Mouse (Mus musculus): ENCODE results near the gene Xrn1. TPM values are rescaled to one million over a fixed set of nuclear protein-coding genes. Genes with fewer than 3 reads are reported as not detected.

The Xrn1 gene
- polyA plus RNA-seq, 1 experiment from 2014 or later, result 18.8 TPM

DNA sequence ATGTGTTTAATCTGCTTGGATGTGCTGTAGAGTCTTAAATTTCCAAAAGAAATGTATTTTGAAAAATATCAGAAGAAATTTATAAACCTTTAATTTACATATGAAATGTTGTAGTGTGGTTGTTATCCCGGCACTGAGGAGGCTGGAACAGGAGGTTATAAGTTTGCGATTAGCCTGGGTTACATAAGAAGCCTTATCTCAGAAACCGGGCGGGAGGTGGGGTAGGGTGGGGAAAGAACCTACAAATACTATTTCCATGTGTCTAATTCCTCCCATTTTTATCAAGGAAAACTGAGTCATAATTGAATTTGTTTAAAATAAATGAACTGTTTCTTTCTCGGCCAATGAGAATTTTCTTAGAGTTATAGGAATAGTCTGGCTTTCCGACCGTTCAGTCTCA, 56.1 kb downstream of the Xrn1 start:
- no peaks in the 10 kb centered on the region for H3K4me1 ChIP-seq (ENCODE audit: control insufficient read depth in 2 of 2, insufficient read depth in 2 of 2, low read length in 2 of 2)
- H3K9me3 ChIP-seq (ENCODE audit: control insufficient read depth, low read length), result no peaks in the 10 kb centered on the region
- H3K4me2 ChIP-seq (ENCODE audit: low read length), result no peak overlapping the region
- no peaks in the 10 kb centered on the region for H3K27me3 ChIP-seq (ENCODE audit: control insufficient read depth, insufficient read depth, low read length)
- peaks cover 88% of the 10 kb centered on the region for H3K36me3 ChIP-seq (ENCODE audit: control insufficient read depth, insufficient read depth, low read length)
- no peak for ATAC-seq (ENCODE audit: insufficient number of reproducible peaks, insufficient read depth, low FRiP score, low read depth)
- WGBS, result 92% methylated on average over 7 of the region's 7 CpGs
- no peak overlapping the region for H3K9ac ChIP-seq (ENCODE audit: low read length)
- H3K27ac ChIP-seq (replicated peaks in 1 of 2; ENCODE audit: control insufficient read depth in 1 of 2, insufficient read depth in 1 of 2, low read depth in 2 of 2, low read length in 2 of 2), result no peak overlapping the region
- H3K4me3 ChIP-seq (ENCODE audit: control insufficient read depth in 1 of 2, insufficient read depth in 1 of 2, low read depth in 1 of 2, low read length in 2 of 2), result no peak overlapping the region

- H3K4me2 ChIP-seq (ENCODE audit: low read length), result no peak overlapping the region
- peaks cover 81% of the 10 kb centered on the region for H3K36me3 ChIP-seq (ENCODE audit: control insufficient read depth, insufficient read depth, low read length)
- H3K27ac ChIP-seq (replicated peaks in 1 of 2; ENCODE audit: control insufficient read depth in 1 of 2, insufficient read depth in 1 of 2, low read depth in 2 of 2, low read length in 2 of 2), result no peak overlapping the region
- H3K4me3 ChIP-seq (ENCODE audit: control insufficient read depth in 1 of 2, insufficient read depth in 1 of 2, low read depth in 1 of 2, low read length in 2 of 2), result no peak overlapping the region
- ATAC-seq (ENCODE audit: insufficient number of reproducible peaks, insufficient read depth, low FRiP score, low read depth), result no peak
- H3K27me3 ChIP-seq (ENCODE audit: control insufficient read depth, insufficient read depth, low read length), result no peaks in the 10 kb centered on the region
- H3K9ac ChIP-seq (ENCODE audit: low read length), result no peak overlapping the region
- no peaks in the 10 kb centered on the region for H3K4me1 ChIP-seq (ENCODE audit: control insufficient read depth in 2 of 2, insufficient read depth in 2 of 2, low read length in 2 of 2)
- H3K9me3 ChIP-seq (ENCODE audit: control insufficient read depth, low read length), result no peaks in the 10 kb centered on the region
- 91% methylated on average over 3 of the region's 3 CpGs for WGBS
Observed at GRCm38 (mm10) chr9:96023921-96024320, 69.4 kb downstream of the Xrn1 start.

GRCm38 (mm10) chr9:96027913-96028312, 73.4 kb downstream of the Xrn1 start:
- H3K9me3 ChIP-seq (ENCODE audit: control insufficient read depth, low read length), result no peaks in the 10 kb centered on the region
- H3K4me3 ChIP-seq (ENCODE audit: control insufficient read depth in 1 of 2, insufficient read depth in 1 of 2, low read depth in 1 of 2, low read length in 2 of 2), result no peak overlapping the region
- 75% methylated on average over 3 of the region's 3 CpGs for WGBS
- H3K36me3 ChIP-seq (ENCODE audit: control insufficient read depth, insufficient read depth, low read length), result peaks cover 86% of the 10 kb centered on the region
- H3K4me2 ChIP-seq (ENCODE audit: low read length), result no peak overlapping the region
- H3K27me3 ChIP-seq (ENCODE audit: control insufficient read depth, insufficient read depth, low read length), result no peaks in the 10 kb centered on the region
- no peaks in the 10 kb centered on the region for H3K4me1 ChIP-seq (ENCODE audit: control insufficient read depth in 2 of 2, insufficient read depth in 2 of 2, low read length in 2 of 2)
- ATAC-seq (ENCODE audit: insufficient number of reproducible peaks, insufficient read depth, low FRiP score, low read depth), result no peak
- H3K9ac ChIP-seq (ENCODE audit: low read length), result no peak overlapping the region
- H3K27ac ChIP-seq (replicated peaks in 1 of 2; ENCODE audit: control insufficient read depth in 1 of 2, insufficient read depth in 1 of 2, low read depth in 2 of 2, low read length in 2 of 2), result no peak overlapping the region

GRCm38 (mm10) chr9:96028818-96029217, 74.3 kb downstream of the Xrn1 start:
- H3K27me3 ChIP-seq (ENCODE audit: control insufficient read depth, insufficient read depth, low read length), result no peaks in the 10 kb centered on the region
- no peaks in the 10 kb centered on the region for H3K9me3 ChIP-seq (ENCODE audit: control insufficient read depth, low read length)
- no peak overlapping the region for H3K4me2 ChIP-seq (ENCODE audit: low read length)
- no peak overlapping the region for H3K27ac ChIP-seq (replicated peaks in 1 of 2; ENCODE audit: control insufficient read depth in 1 of 2, insufficient read depth in 1 of 2, low read depth in 2 of 2, low read length in 2 of 2)
- no peak overlapping the region for H3K4me3 ChIP-seq (ENCODE audit: control insufficient read depth in 1 of 2, insufficient read depth in 1 of 2, low read depth in 1 of 2, low read length in 2 of 2)
- H3K9ac ChIP-seq (ENCODE audit: low read length), result no peak overlapping the region
- no peak for ATAC-seq (ENCODE audit: insufficient number of reproducible peaks, insufficient read depth, low FRiP score, low read depth)
- peaks cover 87% of the 10 kb centered on the region for H3K36me3 ChIP-seq (ENCODE audit: control insufficient read depth, insufficient read depth, low read length)
- H3K4me1 ChIP-seq (ENCODE audit: control insufficient read depth in 2 of 2, insufficient read depth in 2 of 2, low read length in 2 of 2), result no peaks in the 10 kb centered on the region
- WGBS, result 34% methylated on average over 1 of the region's 1 CpGs

GRCm38 (mm10) chr9:96029886-96030285, 75.3 kb downstream of the Xrn1 start:
- Histone ChIP-seq H3K36me3 (ENCODE audit: control insufficient read depth, insufficient read depth, low read length) (peaks cover 88% of the 10 kb centered on the region), H3K9ac (ENCODE audit: low read length) (no peak overlapping the region), H3K4me1 (ENCODE audit: control insufficient read depth in 2 of 2, insufficient read depth in 2 of 2, low read length in 2 of 2) (no peaks in the 10 kb centered on the region), H3K27ac (replicated peaks in 1 of 2; ENCODE audit: control insufficient read depth in 1 of 2, insufficient read depth in 1 of 2, low read depth in 2 of 2, low read length in 2 of 2) (no peak overlapping the region), H3K9me3 (ENCODE audit: control insufficient read depth, low read length) (no peaks in the 10 kb centered on the region), H3K27me3 (ENCODE audit: control insufficient read depth, insufficient read depth, low read length) (no peaks in the 10 kb centered on the region), H3K4me3 (ENCODE audit: control insufficient read depth in 1 of 2, insufficient read depth in 1 of 2, low read depth in 1 of 2, low read length in 2 of 2) (no peak overlapping the region), H3K4me2 (ENCODE audit: low read length) (no peak overlapping the region)
- ATAC-seq (ENCODE audit: insufficient number of reproducible peaks, insufficient read depth, low FRiP score, low read depth), result no peak
- WGBS, result 96% methylated on average over 5 of the region's 5 CpGs

DNA sequence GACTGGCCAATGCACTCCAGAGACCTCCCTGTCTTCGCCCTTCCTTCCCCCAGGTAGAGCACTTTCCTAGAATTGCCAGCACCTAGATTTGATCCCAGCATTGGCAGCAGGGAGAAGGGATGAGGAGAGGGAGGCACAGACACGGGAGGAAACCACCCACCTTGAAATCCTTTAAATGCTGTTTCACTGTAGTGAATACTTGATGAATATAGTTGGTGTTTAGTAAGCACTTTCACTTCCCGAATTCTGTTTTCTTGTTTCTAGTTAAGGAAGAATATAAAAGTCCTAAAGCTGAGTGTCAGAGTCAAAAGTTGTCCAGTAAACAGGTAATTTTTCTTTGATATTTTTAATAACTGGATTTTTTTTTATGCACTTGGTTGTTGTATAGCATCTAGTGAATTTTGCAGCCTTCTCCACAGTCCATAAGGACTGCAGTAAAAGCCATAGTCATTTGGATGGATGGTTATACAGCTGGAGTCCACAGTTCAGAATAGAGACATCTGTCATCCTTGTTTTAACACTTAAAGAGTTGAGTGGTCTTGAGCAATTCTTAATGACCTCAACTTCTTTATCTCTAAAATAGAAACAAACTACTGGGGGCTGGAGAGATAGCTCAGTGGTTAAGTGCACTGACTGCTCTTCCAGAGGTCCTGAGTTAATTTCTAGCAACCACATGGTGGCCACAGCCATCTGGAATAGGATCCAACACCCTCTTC, 81.0 kb downstream of the Xrn1 start:
- no peaks in the 10 kb centered on the region for H3K9me3 ChIP-seq (ENCODE audit: control insufficient read depth, low read length)
- 80% methylated on average over 3 of the region's 3 CpGs for WGBS
- ATAC-seq (ENCODE audit: insufficient number of reproducible peaks, insufficient read depth, low FRiP score, low read depth), result no peak
- H3K4me3 ChIP-seq (ENCODE audit: control insufficient read depth in 1 of 2, insufficient read depth in 1 of 2, low read depth in 1 of 2, low read length in 2 of 2), result no peak overlapping the region
- H3K4me2 ChIP-seq (ENCODE audit: low read length), result no peak overlapping the region
- no peaks in the 10 kb centered on the region for H3K27me3 ChIP-seq (ENCODE audit: control insufficient read depth, insufficient read depth, low read length)
- H3K4me1 ChIP-seq (ENCODE audit: control insufficient read depth in 2 of 2, insufficient read depth in 2 of 2, low read length in 2 of 2), result no peaks in the 10 kb centered on the region
- H3K27ac ChIP-seq (replicated peaks in 1 of 2; ENCODE audit: control insufficient read depth in 1 of 2, insufficient read depth in 1 of 2, low read depth in 2 of 2, low read length in 2 of 2), result no peak overlapping the region
- H3K9ac ChIP-seq (ENCODE audit: low read length), result no peak overlapping the region
- H3K36me3 ChIP-seq (ENCODE audit: control insufficient read depth, insufficient read depth, low read length), result peaks cover 87% of the 10 kb centered on the region

- Histone ChIP-seq H3K36me3 (ENCODE audit: control insufficient read depth, insufficient read depth, low read length) (peaks cover 87% of the 10 kb centered on the region), H3K9ac (ENCODE audit: low read length) (no peak overlapping the region)
- 95% methylated on average over 3 of the region's 3 CpGs for WGBS
Observed at GRCm38 (mm10) chr9:96044214-96044613, 89.7 kb downstream of the Xrn1 start.

DNA sequence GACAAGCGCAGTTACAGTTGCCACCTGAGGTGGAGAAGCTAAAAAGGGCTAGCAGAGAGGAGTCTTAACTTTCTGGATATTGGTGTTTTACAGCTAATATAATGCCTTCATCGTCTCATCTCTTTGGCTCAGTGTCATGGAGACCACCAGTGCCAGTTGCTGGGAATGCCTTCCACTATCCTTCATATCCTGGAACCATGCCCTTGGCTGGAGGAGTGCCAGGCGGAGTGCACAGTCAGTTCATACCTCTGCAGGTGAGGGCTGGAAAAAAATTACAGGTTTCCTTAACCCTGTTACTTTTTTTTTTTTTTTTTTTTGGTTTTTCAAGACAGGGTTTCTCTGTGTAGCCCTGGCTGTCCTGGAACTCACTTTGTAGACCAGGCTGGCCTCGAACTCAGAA, 96.9 kb downstream of the Xrn1 start:
- H3K27ac ChIP-seq (replicated peaks in 1 of 2; ENCODE audit: control insufficient read depth in 1 of 2, insufficient read depth in 1 of 2, low read depth in 2 of 2, low read length in 2 of 2), result no peak overlapping the region
- peaks cover 94% of the 10 kb centered on the region for H3K36me3 ChIP-seq (ENCODE audit: control insufficient read depth, insufficient read depth, low read length)
- WGBS, result 91% methylated on average over 4 of the region's 4 CpGs
- no peak for ATAC-seq (ENCODE audit: insufficient number of reproducible peaks, insufficient read depth, low FRiP score, low read depth)
- H3K27me3 ChIP-seq (ENCODE audit: control insufficient read depth, insufficient read depth, low read length), result no peaks in the 10 kb centered on the region
- no peak overlapping the region for H3K4me2 ChIP-seq (ENCODE audit: low read length)
- no peak overlapping the region for H3K4me3 ChIP-seq (ENCODE audit: control insufficient read depth in 1 of 2, insufficient read depth in 1 of 2, low read depth in 1 of 2, low read length in 2 of 2)
- H3K4me1 ChIP-seq (ENCODE audit: control insufficient read depth in 2 of 2, insufficient read depth in 2 of 2, low read length in 2 of 2), result no peaks in the 10 kb centered on the region
- H3K9me3 ChIP-seq (ENCODE audit: control insufficient read depth, low read length), result peaks cover 4% of the 10 kb centered on the region
- no peak overlapping the region for H3K9ac ChIP-seq (ENCODE audit: low read length)

More at GRCm38 (mm10) chr9:96044214-96044613, 89.7 kb downstream of the Xrn1 start:
- Histone ChIP-seq H3K4me3 (ENCODE audit: control insufficient read depth in 1 of 2, insufficient read depth in 1 of 2, low read depth in 1 of 2, low read length in 2 of 2) (no peak overlapping the region), H3K4me2 (ENCODE audit: low read length) (no peak overlapping the region), H3K27ac (replicated peaks in 1 of 2; ENCODE audit: control insufficient read depth in 1 of 2, insufficient read depth in 1 of 2, low read depth in 2 of 2, low read length in 2 of 2) (no peak overlapping the region), H3K27me3 (ENCODE audit: control insufficient read depth, insufficient read depth, low read length) (no peaks in the 10 kb centered on the region), H3K4me1 (ENCODE audit: control insufficient read depth in 2 of 2, insufficient read depth in 2 of 2, low read length in 2 of 2) (no peaks in the 10 kb centered on the region), H3K9me3 (ENCODE audit: control insufficient read depth, low read length) (no peaks in the 10 kb centered on the region)
- no peak for ATAC-seq (ENCODE audit: insufficient number of reproducible peaks, insufficient read depth, low FRiP score, low read depth)
